Mouse (Mus musculus): Measurements from ENCODE around the gene Mrpl52. TPM values are rescaled to one million over a fixed set of nuclear protein-coding genes. Genes with fewer than 3 reads are reported as not detected.

The Mrpl52 gene
- polyA plus RNA-seq, 1 experiment from 2014 or later: 282 TPM

DNA sequence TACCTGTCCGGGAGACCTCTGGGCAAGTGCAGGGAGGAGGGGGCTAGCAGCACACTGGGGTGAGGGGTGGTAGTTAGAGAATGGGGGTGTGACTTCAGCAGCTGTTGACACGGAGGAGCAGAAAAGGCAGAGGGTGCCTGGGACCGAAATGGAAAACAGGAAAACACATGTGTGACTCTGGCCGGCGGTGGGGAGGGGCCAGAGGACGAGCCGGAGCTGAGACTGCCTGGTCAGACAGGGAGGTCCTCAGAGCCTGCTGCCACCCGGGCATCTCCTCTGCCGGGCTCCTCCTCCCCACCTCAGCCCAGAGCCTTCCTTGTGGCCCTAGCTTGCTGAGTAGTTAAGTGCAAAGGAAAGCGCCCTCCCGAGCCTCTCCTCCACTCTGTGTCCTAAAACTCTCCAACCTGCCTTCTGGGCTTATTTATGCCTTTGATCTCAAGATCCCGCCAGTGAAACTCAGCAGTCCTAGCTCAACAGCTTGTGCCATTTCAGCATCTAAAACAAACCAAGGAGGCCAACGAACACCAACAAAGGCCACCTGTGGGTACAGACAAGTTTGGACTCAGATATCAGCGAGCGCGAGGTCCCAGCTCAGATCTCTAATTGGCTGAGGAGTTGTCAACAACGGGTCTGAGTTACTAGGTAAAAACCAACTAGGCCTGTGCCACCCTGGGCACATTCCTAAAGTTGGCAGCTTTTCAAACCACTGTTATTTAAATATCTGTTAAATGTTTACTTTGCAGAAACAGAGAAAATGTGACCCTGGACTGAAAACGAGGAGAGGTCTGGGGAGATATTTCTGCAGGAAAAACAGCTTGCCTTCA, 12.6 kb upstream of the Mrpl52 start:
- no peak overlapping the region for H3K9ac ChIP-seq (replicated peaks)
- 11% methylated on average over 18 of the region's 18 CpGs for WGBS
- H3K9me3 ChIP-seq: no peaks in the 10 kb centered on the region
- H3K4me3 ChIP-seq: no peak overlapping the region
- H3K27ac ChIP-seq (replicated peaks): no peak overlapping the region
- no peak for ATAC-seq (replicated peaks)
- H3K27me3 ChIP-seq: peaks cover 4% of the 10 kb centered on the region; the same call in 1 of the 2 replicates
- no peaks in the 10 kb centered on the region; the same call in 1 of the 2 replicates for H3K4me1 ChIP-seq
- no peaks in the 10 kb centered on the region for H3K36me3 ChIP-seq
- no peak overlapping the region for H3K4me2 ChIP-seq (replicated peaks)

DNA sequence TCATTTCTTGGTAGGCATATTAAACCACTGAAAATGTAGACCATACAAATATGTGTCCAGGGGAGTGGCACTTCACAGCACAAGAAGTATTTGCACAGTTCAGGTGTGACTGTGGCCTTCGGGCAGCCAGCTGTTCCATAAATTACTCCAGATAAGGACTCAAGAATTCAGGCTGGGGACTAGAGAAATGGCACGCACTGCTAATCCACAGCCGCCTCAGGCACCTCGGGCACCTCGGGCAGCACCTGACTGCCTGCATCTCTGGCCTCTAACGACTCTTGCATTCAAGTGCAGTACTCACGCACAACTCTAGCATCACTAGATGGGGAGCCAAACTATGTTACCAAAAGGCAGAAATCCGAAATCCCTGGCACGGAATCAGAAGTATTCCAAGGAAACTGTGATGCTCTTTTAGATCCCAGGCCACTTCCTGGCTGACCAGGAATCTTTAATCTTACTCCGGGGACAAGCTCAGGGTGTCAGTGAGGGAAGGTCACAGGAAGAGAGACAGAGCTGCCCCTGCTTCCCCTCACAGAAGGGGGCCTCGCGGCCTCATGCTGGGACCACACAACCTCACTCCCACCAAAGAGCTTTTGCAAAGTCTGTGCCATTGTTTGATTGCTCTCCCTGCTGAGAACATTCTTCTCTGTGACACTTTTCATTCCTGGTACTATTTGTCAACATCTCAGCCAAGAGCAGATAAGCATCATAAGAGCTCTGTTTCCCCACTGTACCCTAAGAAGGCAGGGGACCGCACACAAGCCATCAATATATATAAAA, 11.3 kb upstream of the Mrpl52 start:
- Histone ChIP-seq H3K4me2 (replicated peaks) (no peak overlapping the region), H3K36me3 (no peaks in the 10 kb centered on the region), H3K27ac (replicated peaks) (no peak overlapping the region), H3K9me3 (no peaks in the 10 kb centered on the region), H3K4me3 (no peak overlapping the region), H3K4me1 (no peaks in the 10 kb centered on the region), H3K9ac (replicated peaks) (no peak overlapping the region), H3K27me3 (peaks cover 4% of the 10 kb centered on the region; the same call in 1 of the 2 replicates)
- no peak for ATAC-seq (replicated peaks)
- 11% methylated on average over 13 of the region's 13 CpGs for WGBS

DNA sequence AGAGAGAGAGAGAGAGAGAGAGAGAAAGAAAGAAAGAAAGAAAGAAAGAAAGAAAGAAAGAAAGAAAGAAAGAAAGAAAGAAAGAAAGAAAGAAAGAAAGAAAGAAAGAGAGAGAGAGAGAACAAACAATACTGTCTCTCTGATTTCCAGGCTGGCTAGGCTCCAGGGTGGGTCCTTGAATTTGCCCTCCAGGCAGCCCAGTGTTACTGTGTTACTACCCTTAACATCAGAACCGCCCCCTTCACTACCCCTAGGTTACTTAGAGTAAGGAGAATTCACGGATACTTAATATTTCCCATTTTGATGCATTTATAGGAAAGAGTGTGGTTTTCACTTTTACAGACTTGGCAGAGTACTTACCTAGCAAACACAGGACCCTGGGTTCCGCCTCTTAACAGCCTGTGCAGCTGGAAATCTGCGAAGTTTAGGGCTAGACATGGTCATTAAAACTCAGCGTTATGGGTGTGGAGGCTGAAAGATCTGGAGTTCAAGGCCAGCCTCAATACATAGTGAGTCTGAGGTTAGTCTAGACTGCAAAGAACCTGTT, 10.4 kb upstream of the Mrpl52 start:
- Histone ChIP-seq H3K27me3 (peaks cover 4% of the 10 kb centered on the region; the same call in 1 of the 2 replicates), H3K4me3 (no peak overlapping the region), H3K9me3 (no peaks in the 10 kb centered on the region), H3K36me3 (no peaks in the 10 kb centered on the region), H3K9ac (replicated peaks) (no peak overlapping the region), H3K4me2 (replicated peaks) (no peak overlapping the region), H3K4me1 (no peaks in the 10 kb centered on the region), H3K27ac (replicated peaks) (no peak overlapping the region)
- 30% methylated on average over 5 of the region's 5 CpGs for WGBS
- ATAC-seq (replicated peaks): no peak

DNA sequence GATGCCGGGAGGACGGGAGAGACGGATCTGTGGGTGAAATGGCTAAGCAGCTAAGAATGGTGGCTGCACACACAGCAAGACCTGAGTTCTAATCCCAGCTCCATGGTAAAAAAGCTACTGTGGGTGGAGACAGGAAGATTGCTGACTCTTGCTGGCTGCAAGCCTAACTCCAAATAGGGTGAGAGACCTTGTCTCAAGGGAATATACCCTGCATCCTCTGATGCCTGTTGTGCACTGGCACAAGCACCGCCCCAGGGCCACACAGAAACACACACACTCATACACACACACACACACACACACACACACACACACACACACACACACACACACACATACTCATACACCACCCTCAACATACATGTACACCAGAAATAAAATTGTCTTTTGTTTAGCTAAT, 9.9 kb upstream of the Mrpl52 start:
- no peak for ATAC-seq (replicated peaks)
- Histone ChIP-seq H3K4me2 (replicated peaks) (no peak overlapping the region), H3K9me3 (no peaks in the 10 kb centered on the region), H3K36me3 (no peaks in the 10 kb centered on the region), H3K4me3 (no peak overlapping the region), H3K27ac (replicated peaks) (no peak overlapping the region), H3K27me3 (peaks cover 4% of the 10 kb centered on the region; the same call in 1 of the 2 replicates), H3K4me1 (no peaks in the 10 kb centered on the region), H3K9ac (replicated peaks) (no peak overlapping the region)
- WGBS: 73% methylated on average over 4 of the region's 4 CpGs

DNA sequence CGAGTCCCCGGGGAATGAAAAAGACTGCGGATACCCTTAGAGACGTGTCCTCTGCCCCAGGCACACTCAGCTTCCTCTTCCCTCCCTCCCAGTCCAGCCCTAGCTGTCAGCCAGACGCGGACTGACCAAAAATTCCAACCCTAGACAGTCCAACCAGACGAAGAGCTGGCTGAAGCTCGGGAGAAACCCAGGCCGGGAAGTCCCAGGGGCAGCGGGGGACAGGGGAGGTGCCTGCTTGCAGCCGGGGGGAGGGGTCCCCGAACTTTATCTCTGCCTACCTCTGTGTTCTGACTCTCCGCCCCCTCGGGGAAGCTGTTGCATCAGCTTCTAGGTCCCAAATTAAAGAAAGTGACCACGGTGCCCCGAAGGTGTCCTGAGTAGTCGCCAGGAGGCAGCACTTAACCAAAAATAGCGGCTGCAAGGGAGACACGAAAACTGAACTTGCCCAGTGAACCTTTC, 9.1 kb upstream of the Mrpl52 start, which contains the start of gene Slc7a7:
Gene Slc7a7 (minus strand): TSS at position 158 of the 459 bp plus-strand sequence.
- Histone ChIP-seq H3K4me2 (replicated peaks) (no peak within 1 kb of the TSS), H3K9ac (replicated peaks) (no peak within 1 kb of the TSS), H3K36me3 (no peaks in the 10 kb centered on the region), H3K27ac (replicated peaks) (no peak within 1 kb of the TSS), H3K9me3 (no peaks in the 10 kb centered on the region), H3K27me3 (peaks cover 4% of the 10 kb centered on the region; the same call in 1 of the 2 replicates), H3K4me3 (no peak within 1 kb of the TSS), H3K4me1 (no peaks in the 10 kb centered on the region)
- WGBS: 11% methylated on average over 19 of the region's 19 CpGs
- ATAC-seq (replicated peaks): no peak

DNA sequence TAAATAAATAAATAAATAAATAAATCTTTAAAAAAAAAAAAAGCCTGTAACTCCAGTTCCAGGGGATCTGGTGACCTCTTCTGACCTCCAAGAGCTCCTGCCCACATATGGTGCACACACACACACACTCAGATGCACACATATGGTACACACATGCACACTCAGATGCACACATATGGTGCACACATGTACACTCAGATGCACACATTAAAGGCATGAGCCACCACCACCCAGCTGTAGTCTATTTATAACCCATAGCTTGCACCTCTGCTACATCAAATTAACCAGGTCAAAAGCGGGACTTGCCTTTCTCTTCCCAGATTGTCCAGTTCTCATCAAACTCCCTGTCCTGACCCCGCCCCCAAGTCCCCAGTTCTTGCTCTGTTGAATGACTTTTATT, 5.7 kb upstream of the Mrpl52 start:
- Histone ChIP-seq H3K36me3 (no peaks in the 10 kb centered on the region), H3K4me2 (replicated peaks) (no peak overlapping the region), H3K4me1 (peaks cover 6% of the 10 kb centered on the region), H3K27me3 (peaks cover 4% of the 10 kb centered on the region; the same call in 1 of the 2 replicates), H3K9me3 (no peaks in the 10 kb centered on the region), H3K27ac (replicated peaks) (no peak overlapping the region), H3K9ac (replicated peaks) (no peak overlapping the region), H3K4me3 (no peak overlapping the region)
- WGBS: 82% methylated on average over 2 of the region's 2 CpGs
- ATAC-seq (replicated peaks): no peak

DNA sequence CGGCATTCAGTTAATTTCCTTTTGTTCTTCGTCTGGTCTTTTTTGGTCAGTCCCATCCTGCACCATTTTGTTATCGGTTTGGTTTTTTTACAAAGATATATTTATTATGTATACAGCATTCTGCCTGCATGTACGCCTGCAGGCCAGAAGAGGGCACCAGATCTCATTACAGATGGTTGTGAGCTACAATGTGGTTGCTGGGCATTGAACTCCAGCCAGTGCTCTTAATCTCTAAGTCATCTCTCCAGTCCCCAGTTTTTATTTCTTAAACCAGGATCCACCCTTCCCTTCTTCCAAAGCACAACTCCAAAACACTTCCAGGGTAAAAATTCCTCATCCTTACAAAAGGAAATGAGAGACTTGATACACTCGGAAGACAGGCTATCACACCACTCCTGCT, 3.3 kb upstream of the Mrpl52 start:
- no peak overlapping the region for H3K9ac ChIP-seq (replicated peaks)
- no peaks in the 10 kb centered on the region for H3K9me3 ChIP-seq
- H3K4me3 ChIP-seq: no peak overlapping the region
- H3K36me3 ChIP-seq: no peaks in the 10 kb centered on the region
- H3K4me2 ChIP-seq (replicated peaks): no peak overlapping the region
- no peaks in the 10 kb centered on the region for H3K27me3 ChIP-seq
- peaks cover 19% of the 10 kb centered on the region for H3K4me1 ChIP-seq
- WGBS: 62% methylated on average over 5 of the region's 5 CpGs
- ATAC-seq (replicated peaks): no peak
- no peak overlapping the region for H3K27ac ChIP-seq (replicated peaks)

DNA sequence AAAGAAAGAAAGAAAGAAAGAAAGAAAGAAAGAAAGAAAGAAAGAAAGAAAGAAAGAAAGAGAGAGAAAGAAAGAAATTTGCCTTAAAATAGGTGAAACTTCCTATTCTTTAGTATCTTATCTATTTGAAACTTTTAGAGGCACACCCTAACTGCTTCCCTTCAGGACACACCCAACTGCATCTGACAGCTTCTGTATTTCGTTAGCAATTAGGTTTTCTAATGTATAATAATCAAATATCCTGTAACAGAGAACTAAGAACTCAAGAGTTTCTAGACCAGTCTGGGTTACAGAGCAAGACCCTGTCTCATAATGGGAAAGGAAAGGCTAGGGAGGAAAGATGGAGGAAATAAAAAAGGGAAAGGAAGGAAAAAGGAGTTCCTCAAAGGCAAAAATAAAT, 2.1 kb upstream of the Mrpl52 start:
- ATAC-seq (replicated peaks): no peak
- H3K9ac ChIP-seq (replicated peaks): no peak overlapping the region
- H3K4me3 ChIP-seq: no peak overlapping the region
- H3K27me3 ChIP-seq: no peaks in the 10 kb centered on the region
- H3K27ac ChIP-seq (replicated peaks): no peak overlapping the region
- peaks cover 25% of the 10 kb centered on the region for H3K4me1 ChIP-seq
- H3K4me2 ChIP-seq (replicated peaks): no peak overlapping the region
- 0 out of 2 replicates have a peak, but pooled peaks cover 2% of the 10 kb centered on the region for H3K36me3 ChIP-seq
- 88% methylated on average over 1 of the region's 1 CpGs for WGBS
- H3K9me3 ChIP-seq: no peaks in the 10 kb centered on the region

DNA sequence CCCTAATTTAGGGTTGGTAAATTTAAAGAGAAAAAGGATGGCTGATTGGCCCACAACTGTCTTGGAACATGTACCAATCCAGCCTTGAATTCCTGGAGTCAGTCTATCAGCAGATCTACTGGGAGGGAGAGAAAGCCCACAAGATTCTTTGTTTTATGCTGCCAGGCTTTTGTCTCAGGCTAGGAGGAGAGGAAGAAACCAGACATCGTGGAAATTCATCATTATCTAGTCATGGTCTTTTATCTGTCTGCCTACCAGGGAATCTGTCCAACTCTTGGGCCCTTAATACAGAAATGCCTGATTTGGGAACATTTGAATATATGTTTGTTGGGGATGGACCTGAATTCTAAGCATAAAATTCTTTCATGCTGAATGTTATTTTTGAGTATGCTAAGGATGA, 1.2 kb upstream of the Mrpl52 start:
- Histone ChIP-seq H3K9ac (replicated peaks) (no peak overlapping the region), H3K4me2 (replicated peaks) (peak overlapping the region; percentile 57), H3K27ac (replicated peaks) (no peak overlapping the region), H3K27me3 (no peaks in the 10 kb centered on the region), H3K4me3 (peak overlapping the region; percentile 77; the same call in 1 of the 2 replicates), H3K4me1 (peaks cover 34% of the 10 kb centered on the region), H3K36me3 (0 out of 2 replicates have a peak, but pooled peaks cover 2% of the 10 kb centered on the region), H3K9me3 (no peaks in the 10 kb centered on the region)
- 80% methylated on average over 1 of the region's 1 CpGs for WGBS
- no peak for ATAC-seq (replicated peaks)

DNA sequence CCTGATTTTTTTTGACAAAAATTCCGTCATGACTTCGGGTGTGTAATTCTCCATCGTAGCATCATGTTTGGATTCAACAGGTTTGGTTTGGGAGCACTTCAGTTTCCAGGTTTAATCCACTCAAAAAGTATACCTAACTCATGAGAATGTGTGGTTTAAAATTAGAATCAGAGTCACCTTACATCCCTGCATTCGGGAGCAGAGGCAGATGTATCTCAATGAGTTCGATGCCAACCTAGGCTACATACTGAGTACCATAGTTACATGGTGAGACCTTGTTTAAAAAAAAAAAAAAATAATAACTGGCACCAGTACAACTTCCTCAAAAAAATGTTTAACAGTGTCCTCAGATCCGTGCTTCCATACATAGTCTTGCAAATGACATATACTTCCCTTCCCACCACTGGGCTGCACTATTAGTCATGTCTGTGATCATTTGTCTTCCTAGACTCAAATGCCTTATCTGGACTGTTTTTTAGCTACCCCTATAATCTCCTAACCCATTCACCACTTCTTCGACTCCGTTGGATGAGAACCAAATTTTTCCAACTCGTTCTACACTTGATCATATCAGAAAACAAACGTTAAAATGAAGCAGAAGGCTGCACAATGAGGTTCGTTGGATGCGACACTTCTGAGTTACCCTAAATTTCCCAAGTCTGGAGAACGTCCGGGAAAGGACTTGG, 563 bp upstream of the Mrpl52 start:
- WGBS: 33% methylated on average over 14 of the region's 14 CpGs
- Histone ChIP-seq H3K4me2 (replicated peaks) (peak overlapping the region; percentile 57), H3K4me3 (peak overlapping the region; percentile 77), H3K36me3 (0 out of 2 replicates have a peak, but pooled peaks cover 2% of the 10 kb centered on the region), H3K9me3 (no peaks in the 10 kb centered on the region), H3K4me1 (peaks cover 40% of the 10 kb centered on the region), H3K27me3 (no peaks in the 10 kb centered on the region), H3K27ac (replicated peaks) (peak overlapping the region; percentile 91), H3K9ac (replicated peaks) (peak overlapping the region; percentile 79)
- ATAC-seq (replicated peaks): peak; percentile 49

DNA sequence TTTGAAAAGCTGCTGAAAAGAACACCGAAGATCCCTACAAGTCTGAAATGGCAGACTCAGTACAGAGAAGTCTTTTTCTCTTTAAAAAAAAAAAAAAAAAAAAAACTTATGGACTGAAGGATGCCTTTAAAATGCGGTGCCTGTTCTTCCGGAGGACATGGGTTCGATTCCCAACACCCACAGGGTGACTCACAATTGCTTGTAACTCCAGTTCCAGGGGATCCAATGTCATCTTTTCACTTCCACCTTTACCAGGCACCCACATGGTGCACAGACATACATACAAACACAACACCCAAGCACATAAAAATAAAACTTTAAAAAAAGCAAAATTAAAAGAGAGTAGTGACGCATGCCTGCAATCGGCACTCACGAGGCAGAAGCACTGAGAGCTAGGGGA, 987 bp downstream of the Mrpl52 start:
- 0 out of 2 replicates have a peak, but pooled peaks cover 2% of the 10 kb centered on the region for H3K36me3 ChIP-seq
- H3K9ac ChIP-seq (replicated peaks): 0 out of 2 replicates have a peak overlapping the region, but pooled peaks have one; percentile 79
- H3K27me3 ChIP-seq: no peaks in the 10 kb centered on the region
- ATAC-seq (replicated peaks): no peak
- 92% methylated on average over 7 of the region's 7 CpGs for WGBS
- no peaks in the 10 kb centered on the region for H3K9me3 ChIP-seq
- H3K4me3 ChIP-seq: peak overlapping the region; percentile 77
- no peak overlapping the region for H3K27ac ChIP-seq (replicated peaks)
- peak overlapping the region; percentile 57 for H3K4me2 ChIP-seq (replicated peaks)
- peaks cover 55% of the 10 kb centered on the region for H3K4me1 ChIP-seq
